Mouse (Mus musculus): Measurements from ENCODE around the gene Dock11.

- TF ChIP-seq USF1 (IDR thresholded peaks at IDR 0.05; ENCODE audit: low read depth) (no peak), CTCF (IDR thresholded peaks at IDR 0.05; ENCODE audit: control insufficient read depth, insufficient read depth, insufficient read length) (no peak), MYOG (IDR thresholded peaks at IDR 0.05; ENCODE audit: control insufficient read depth, extremely low read depth, insufficient read length) (no peak), FOSL1 (IDR thresholded peaks at IDR 0.05; ENCODE audit: insufficient read depth, low read length, poor library complexity, severe bottlenecking) (no peak), MAX (IDR thresholded peaks at IDR 0.05) (no peak)
These were observed 212.3 kb downstream of the Dock11 start for GRCm38 (mm10) chrX:36100883-36101282.

Data from C2C12 (cell line).